Mouse (Mus musculus) right cerebral cortex, postnatal 10 days (tissue): ENCODE data around the gene Lrrc18.

ENCODE experiments used
- DNase-seq, 2 experiments: peaks; one replicate each; pipeline ENCODE4 v3.0.0; 2021; ENCODE audit warnings: low spot score in 2 of 2

Lrrc18 gene

DNA sequence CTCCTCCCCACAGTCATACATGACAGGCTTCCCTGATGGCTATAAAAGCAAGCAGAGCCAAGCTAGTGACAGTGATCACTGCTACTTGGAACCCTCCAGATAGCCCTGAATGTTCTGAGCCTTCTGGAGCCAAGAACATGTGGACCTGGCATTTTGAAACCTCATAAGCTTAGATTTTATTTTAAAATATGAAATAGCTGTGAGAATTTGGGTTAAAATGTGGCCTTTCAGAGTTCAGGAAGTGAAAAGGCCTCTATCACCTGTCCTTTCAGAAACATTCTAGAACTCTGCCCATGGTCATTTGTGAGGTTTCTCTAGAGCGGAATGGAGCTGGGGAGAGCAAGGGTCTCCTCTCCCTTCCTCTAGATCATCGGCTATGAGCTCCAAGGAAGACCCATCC is at the start of gene Lrrc18:
Gene Lrrc18 (plus strand): TSS at position 301 of the 400 bp plus-strand sequence.
- no peak for DNase-seq

DNA sequence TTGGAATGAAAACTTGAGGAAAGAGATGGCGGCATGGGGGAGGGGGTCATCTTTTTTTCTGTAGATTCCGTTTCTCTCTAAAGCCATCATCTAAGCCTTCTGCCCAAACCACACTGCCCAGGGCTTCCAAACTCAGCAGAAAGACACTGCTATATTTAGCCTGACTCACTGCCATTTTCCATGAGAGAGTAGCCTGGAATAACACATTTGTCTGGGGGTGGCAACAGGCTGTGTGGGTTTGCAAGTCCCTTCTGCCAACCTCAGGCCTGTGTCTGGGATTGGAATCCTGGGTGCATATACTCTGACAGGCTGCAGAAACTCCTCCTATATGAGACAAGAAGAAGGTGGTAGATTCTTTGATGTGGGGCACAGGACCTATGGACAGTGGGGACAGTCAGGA is 43.7 kb upstream of the Lrrc18 start:
- peak; percentile 58 to 73 for DNase-seq

DNA sequence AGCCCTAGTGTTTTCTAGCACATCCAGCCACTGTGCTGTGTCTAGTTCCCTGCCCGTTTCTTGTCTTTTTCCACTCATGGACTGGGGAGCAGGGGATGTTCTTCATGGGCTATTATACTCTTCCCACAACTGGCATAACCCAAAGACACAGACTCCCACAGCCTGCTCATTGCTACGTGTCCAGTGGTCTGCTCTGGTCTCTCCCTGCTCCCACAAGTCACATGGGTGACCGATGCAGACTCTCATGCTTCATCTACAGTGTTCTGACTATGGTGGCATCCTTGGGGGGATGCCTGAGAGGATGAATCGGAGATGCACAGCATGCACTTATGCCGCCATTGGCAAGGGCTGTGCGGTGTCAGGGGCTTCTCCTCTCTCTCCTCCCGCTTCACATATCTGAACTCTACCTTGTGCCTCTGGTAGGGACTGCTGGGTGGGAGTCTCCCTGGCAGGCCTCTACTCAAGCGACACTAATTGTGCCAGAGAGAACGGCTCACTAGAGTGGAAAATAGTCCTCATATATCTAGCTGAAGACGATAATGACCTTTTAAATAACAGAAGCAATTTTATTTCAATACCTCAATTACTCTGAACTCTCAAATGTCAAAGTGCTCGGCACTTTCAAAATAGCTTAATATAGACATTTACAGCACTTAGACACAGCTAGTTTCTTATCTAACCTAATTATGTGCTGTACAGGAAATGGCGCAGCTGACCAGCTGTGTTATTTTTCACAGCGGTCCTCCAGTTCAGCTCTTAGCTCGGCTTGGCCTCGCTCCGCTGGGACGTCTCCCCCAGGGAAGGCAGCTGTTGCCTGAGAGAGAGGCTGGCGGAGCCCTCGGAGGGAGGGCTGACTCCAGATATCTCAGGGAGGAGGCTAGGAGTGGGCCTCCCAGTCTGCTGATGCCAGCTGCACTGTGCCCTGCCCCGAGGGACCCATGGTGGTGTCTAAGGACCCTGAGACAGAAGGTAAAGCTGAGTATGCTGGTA is 40.6 kb upstream of the Lrrc18 start:
- peak; percentile 35 to 38 for DNase-seq

DNA sequence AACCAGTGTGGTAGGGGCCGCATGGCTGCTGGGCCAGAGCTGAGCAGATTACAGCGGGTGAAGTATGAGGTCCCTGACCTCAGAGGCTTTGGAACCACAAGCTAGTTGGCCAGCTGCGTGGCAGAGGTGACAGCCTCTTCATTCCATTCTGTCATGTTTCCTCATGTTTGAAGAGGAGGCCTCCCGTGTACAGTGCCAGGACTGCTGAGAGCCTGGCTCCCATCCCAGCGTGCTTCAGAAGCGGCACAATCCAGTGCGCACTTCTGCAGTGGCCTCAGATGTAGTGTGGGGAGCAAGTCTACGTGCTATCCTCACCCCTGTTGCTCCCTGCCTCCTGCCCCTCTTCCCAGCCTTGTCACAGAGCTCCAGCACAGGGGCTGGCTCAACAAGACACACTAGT is 34.7 kb upstream of the Lrrc18 start:
- DNase-seq: peak; percentile 41 to 52

DNA sequence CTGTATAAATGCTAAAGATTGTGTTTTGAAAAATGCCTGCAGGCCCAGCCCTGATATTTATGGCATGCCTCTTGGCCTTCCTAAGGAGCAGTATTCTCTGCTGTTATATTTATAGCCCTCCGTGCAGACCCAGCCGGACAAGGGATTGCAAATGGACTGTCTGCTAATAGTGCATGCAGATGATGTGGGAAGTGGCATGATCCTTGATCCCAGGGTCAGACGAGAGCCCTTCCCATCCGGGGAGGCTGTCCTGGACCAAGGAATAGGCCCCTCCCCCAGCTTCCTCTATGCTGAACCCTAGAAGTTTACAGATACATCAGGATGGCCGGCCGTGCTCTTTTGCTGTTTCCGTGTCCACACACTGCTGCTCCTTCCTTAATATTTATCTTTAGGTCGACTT is 32.5 kb upstream of the Lrrc18 start:
- DNase-seq: no peak

DNA sequence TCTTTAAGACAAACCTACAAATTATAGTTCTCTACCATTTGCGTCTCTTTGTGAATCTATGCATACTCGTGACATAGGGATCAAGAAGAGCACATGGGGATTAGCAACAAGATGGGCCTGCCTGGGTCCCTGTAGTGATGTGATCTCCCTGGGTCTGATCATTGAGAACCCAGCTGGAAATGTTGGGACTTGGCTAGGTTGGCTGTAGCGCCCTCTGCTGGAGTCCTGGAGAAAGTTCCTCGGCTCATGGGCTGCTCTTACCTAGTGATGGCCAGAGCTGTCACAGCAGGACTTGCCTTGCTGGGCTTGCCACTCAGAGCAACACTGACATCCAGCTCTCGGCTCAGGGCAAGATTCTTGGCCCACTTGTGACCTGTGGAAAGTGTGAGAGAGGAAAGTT is 30.7 kb upstream of the Lrrc18 start:
- peak; percentile 68 to 82 for DNase-seq

DNA sequence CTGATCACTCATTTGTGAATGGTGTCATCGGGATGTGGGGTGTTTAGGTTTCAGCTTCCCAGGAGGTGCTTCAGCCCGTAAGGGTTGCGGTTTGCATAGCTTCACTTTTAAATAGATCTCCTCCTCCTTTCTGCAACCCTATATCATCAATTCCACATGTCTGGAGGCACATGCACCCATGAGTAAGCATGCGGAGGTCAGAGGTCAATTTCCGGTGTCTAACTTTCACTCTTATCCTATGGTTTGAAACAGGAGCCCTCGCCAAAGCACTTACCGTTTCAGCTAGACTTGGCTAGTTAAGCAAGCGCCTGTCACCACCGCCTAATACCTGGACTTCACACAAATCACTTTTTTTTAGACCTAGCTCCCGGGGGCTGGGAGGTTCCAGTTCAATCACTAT is 26.4 kb upstream of the Lrrc18 start:
- DNase-seq: no peak

DNA sequence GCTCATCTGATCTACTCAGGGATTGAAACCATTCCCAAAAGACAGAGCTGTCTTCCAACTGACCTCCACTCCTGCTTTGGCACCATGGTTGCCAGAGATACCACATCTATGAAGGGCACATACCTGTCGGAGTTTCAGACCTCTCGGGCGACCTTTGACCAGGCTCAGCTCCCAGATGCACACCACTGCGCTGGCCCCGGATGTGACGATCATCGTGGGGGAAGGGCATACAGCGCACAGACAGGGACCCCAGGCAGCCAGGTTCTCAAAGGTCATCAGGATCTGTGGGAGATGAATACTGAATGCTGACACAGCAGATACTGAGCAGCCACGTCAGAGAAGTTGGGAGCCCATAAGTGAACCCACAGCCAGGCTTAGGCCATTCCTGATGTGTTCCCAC is 20.5 kb upstream of the Lrrc18 start:
- DNase-seq: no peak

DNA sequence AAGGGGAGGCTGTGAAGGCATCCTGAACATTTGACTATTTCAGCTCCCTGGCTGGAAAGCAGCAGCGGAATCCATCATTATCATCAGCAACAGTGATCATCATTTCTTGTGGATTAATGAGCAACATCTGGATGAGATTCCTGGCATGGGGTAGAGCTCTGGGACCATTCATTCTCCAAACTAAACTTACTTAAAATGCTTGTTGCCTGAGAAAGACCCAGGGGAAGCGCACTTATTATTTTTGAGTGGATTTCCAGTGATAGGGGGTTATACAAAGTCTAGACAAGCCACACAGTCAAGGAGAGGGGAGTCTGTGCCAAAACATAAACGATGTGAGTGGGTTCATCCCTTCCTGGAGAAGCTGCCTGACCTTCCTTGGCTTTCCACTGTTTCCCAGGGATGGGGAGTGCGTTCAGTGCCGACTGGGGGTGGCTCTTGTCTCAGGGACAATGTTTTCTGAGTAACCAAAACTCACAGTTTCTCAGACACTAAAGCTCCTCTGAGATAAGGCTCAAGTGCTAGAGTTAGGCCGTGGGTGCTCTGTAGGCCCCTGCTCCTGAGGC is 6.9 kb upstream of the Lrrc18 start:
- no peak for DNase-seq

DNA sequence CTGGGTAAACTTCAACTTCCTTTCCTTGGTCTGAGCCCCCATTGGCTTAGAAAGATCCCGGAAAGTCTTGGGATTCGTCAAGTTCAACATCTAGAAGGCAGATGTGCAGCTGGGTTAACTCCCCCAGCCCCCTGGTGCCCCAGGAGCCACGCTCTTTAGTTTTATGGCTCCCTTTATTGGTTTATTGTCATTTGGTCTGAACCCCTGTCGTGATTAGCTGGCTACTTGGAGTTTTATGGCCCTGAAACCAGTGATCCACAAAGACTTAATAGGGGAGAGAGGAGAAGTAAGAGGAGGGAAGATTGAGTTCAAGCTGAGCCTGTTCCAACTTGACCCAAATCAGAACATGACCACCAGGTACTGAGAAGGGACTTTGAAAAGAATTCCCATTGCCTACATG is 4.5 kb upstream of the Lrrc18 start:
- no peak for DNase-seq

DNA sequence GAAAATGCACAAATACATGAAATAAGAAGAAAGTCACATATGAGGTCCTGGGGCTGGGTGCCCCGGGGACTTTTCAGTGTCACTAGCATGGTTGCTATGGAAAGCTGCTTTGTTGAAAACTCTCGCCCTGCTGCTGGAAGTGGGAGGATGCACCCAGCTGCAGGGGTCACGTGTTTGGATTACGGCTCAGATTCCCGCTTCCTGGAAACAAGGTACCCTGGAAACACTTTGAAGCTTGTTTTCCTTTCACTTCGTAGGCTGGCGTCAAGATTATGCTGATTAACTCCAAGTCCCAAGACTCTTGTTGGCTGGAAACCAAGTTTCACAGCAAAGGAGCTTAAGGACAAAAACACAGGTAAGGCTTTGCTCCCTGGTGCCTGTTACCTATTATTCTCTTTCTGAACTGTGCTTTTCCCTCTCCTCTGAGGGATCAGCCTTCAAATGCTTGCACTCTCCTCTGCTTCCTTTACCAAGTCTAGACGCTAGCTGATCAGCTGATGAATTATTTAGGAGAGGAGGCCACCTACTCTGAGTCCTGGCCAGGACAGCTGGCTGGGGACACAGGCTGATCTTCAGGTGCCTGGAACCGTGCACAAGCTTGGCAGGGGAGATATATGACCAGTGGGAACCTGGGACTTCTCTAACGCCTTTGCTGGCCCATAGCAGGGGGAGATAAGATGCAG is 3.9 kb downstream of the Lrrc18 start:
- DNase-seq: peak; percentile 50 to 52

DNA sequence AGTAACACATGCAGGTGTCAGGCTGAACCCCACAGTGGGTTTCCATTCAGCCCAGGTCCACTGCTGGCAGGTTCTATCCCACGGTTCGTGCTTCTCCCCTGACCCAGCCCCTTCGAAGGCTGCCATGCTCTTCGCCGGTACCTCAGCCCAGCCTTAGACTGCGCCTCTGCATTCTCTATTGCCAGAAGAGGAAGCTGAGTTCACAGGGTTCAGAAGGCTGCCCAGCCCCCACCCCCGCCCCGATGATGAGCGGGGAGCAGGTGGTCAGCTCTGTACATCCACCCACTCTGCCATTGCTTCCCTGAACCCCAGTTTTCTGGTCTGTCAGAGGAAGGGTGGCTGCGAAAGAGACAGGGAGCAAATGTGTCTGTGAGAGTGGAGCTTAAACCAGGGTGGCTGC is 8.3 kb downstream of the Lrrc18 start:
- DNase-seq: no peak

DNA sequence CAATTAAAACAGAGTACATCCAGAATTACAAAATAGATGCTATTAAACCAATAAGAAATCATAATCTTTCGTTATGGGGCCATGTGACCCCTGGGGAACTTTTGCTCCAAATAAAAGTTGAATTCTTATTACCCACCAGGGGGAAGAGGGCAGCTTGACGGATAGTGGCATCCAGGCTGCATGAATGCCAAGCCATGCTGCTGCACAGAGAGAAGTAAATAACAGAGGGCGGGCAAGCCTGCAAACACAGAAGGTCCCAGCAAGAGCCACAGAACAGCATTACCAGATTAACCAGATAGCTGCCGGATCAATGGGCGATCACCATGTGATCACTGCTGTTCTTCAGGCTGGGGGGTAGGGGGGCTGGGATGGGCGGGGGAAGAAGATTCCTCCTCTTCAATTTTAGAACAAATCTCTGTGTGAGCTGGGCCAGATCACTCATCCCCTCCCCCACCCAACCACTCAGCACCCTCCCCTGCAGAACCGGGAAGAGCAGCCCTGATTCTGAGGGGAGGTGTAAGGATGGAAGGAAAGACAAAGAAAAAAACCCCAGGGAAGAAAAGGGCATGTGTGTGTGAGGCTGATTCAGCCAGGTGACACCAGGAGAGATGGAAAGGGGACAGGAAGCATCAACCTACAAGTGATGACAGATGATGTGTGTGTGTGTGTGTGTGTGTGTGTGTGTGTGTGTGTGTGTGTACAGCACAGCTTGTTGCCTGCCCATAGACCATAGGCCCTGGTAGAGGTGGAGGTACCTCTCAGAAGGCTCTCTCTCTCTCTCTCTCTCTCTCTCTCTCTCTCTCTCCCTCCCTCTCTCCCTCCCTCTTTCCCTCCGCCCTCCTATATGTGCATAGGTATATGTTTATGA is 9.2 kb downstream of the Lrrc18 start:
- no peak for DNase-seq

DNA sequence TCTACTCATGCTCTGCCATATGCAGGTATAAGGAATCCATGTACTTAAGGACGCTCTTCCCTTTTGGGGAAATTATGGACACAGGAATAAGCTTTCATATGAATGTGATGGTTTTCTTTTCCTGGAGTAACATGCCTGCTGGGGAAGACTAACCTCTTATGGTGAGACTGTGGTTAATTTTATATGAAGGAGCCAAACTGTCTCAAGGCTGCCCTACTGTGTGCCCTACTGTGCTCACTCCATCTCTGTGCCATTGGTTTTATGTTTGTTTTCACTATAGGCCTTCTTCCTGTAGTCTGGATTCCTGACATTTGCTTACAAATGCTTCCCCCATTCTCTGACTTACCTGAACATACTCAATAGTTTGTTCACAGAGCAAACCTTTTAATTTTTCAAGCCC is 13.9 kb downstream of the Lrrc18 start:
- no peak for DNase-seq

DNA sequence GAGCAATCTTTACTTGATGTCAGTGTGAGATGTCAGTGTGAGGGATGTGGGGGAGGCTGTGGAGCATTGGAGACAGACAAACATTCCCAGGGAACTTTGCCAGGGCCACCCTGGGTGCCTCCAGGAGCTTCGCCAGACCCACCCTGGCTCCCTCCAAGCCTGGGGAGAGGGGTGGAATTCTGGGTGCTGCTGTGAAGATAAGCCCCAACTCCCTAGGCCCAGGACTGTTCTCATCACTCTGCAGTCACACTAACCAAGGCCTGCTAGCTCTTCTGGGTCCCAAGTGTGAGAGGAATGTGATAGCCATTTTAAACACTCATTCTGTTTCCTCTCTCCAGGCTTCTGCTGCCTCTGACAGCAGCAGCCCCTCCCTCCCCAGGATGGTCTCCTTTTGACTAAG is 16.5 kb downstream of the Lrrc18 start:
- no peak for DNase-seq

DNA sequence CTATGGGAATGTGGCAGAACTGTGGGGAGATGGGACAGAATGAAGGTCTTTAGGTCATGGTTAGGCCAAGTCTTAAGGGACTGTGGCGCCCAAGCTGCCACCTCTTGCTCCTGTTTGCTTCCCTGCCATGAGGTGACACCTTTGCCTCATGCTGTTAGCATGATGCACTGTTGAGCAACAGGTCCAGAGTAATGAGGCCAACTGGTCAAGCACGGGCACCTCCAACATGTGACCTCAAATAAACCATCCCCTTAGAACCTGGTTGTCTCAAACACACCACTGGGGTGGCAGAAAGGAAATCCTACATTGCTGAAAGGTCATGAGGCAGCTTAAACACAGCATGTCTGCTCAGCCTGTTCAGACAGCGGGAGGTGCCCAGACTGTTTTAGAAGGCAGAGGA is 27.9 kb downstream of the Lrrc18 start:
- no peak for DNase-seq

DNA sequence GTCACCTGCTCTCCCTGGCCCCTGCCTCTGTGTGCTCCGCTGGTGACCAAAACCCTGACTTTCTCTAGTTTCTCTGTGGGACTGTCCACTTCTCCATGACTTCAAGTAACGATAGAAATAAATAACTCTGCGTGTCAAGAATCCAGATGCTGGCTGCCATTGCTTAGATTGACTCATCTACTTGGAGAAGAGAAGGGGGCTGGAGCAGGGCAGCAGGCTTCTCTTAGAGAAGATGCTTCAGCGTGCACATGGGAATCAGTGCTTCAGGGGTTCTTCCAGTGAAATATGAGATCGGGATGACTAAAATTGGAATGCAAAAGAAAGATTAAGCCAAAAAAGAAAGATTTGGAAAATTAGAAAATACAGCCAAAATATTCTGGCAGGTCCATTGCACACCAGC is 28.4 kb downstream of the Lrrc18 start:
- no peak for DNase-seq

DNA sequence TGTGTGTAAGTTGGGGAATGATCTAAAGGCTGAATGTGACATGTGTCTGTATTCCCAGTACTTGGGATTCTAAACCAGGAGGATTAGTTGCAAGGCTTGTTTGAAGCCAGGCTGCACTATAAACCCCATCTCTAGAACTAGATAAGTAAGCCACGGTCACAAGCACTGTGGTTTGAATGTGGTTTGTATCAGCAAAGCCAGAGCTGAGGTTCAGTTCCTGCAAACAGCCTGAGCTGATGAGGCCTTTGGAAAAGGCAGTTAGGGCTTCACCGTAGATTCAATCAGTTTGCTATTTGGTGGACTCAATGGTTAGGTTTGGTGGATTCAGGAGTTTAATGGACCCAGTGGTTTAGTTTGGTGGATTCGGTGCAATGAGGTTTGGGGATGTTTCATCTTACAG is 39.7 kb downstream of the Lrrc18 start:
- DNase-seq: no peak

DNA sequence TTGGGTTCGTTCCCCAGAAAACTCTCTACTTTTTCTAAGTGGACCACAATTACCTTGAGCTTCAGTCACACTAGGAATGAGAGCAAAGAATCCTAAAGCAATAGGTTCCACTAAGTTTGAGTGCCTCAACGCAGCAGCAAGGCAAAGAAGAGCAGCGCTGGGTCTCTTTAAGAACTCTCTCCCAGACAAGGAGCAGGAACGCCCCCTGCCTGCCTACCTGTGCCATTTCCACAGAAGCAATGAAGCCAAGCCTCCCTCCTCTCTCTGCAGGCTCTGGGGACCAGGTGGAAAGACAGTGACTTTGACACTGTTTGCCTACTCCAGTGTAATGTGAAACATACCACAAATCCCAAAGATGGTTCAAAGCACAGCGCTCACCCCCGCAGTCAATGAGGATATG is 42.2 kb downstream of the Lrrc18 start:
- DNase-seq: peak in 1 of 2 experiments; percentile 45

DNA sequence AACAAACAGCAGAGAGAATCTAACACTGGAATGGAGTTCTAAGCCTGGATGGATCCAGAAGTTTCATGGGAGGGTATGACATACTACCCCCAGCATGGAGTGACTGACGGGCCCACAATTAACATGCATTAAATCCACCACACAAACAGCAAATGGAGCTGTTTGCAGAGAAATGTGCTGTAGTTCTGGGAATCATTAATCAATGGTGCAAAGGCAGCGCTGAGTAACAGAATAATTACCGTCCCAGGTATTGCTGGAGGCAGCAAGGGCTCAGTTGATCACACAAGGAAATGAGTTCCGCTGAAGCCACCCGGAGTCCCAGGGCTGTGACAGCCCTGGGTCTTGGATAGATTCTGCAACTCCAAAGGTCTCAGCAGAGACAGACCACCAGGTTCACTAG is 44.2 kb downstream of the Lrrc18 start:
- no peak for DNase-seq

DNA sequence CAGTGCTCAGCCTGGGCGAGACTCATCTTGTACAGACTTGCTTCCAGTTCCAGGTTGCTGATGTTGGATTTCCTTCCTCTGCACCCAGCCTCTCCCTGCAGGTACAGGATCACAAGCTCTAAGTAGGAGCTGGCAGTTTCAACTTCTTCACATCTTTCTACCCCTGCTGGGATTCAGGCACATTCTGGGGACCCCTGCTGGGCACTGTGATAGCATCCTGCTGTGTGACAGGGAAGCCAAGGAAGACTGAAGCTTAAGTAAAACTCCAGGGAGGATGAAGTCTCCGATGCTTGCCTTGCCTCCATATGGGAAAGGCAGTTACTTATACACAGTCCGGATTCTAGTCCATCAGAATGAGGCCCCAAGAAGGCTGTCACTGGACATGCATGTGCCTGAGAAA is 45.6 kb downstream of the Lrrc18 start:
- DNase-seq: no peak

DNA sequence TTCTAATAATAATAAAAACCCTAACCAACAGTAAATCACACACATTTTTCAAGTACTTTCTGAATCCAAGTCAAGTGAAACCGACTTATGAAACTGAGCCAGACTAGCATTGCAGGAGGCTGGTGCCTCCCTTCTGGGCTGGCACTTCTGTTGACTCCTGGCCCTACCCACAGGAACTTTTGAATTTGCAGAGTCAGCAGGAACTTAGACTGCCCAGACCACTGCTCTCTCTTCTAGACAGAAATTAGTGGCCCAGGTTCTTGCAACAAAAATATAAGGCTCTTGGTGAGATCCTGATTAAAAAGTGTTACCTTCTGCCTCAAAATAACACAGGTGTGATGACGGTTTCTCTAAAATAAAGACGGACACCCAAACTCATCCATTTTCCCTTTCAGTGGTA is 54.0 kb downstream of the Lrrc18 start:
- no peak for DNase-seq
